Mouse (Mus musculus) hindbrain, embryonic 15.5 days (tissue): Measurements from ENCODE around the gene Tfb1m. TPM values are rescaled to one million over a fixed set of nuclear protein-coding genes. Genes with fewer than 3 reads are reported as not detected.

ENCODE experiments used
- ATAC-seq: fragments of 200-750 bp; cut with Nextera tagmentation; 2 replicates; pipeline ENCODE4 v1.8.0; 2017; ENCODE audit warnings: low read depth, moderate number of reproducible peaks, moderate TSS enrichment; ENCODE audit not compliant: low FRiP score
- H3K27ac ChIP-seq: fragments of 300-500 bp; sonication (generic); replicated peaks from 2 replicates; pipeline ENCODE4 v1.5.1; 2015; ENCODE audit warnings: mild to moderate bottlenecking, inconsistent platforms
- H3K27me3 ChIP-seq: fragments of 300-500 bp; sonication (generic); 2 replicates; pipeline ENCODE4 v1.6.1; 2015; ENCODE audit warnings: control low read depth, inconsistent platforms
- H3K36me3 ChIP-seq: fragments of 300-500 bp; sonication (generic); 2 replicates; pipeline ENCODE4 v1.6.1; 2015; ENCODE audit warnings: control low read depth, inconsistent platforms
- H3K4me1 ChIP-seq: fragments of 300-500 bp; sonication (generic); replicated peaks from 2 replicates; pipeline ENCODE4 v1.6.1; 2015; ENCODE audit warnings: control low read depth, inconsistent platforms
- H3K4me2 ChIP-seq: fragments of 300-500 bp; sonication (generic); 2 replicates; pipeline ENCODE4 v1.6.1; 2015; ENCODE audit warnings: moderate library complexity, mild to moderate bottlenecking, inconsistent platforms
- H3K4me3 ChIP-seq: fragments of 300-500 bp; sonication (generic); 2 replicates; pipeline ENCODE4 v1.5.1; 2015; ENCODE audit warnings: mild to moderate bottlenecking, inconsistent platforms
- H3K9ac ChIP-seq: fragments of 300-500 bp; sonication (generic); 2 replicates; pipeline ENCODE4 v1.6.1; 2015; ENCODE audit warnings: inconsistent platforms
- H3K9me3 ChIP-seq: fragments of 300-500 bp; sonication (generic); 2 replicates; pipeline ENCODE4 v1.6.1; 2016; ENCODE audit warnings: control low read depth, inconsistent platforms
- WGBS: fragments of 180-500 bp; shearing (Covaris S2); methylation state at CpG from one replicate; pipeline ENCODE4 v1.1.7; 2015; 5-methylcytosine and 5-hydroxymethylcytosine counted together
- polyA plus RNA-seq: library from polyadenylated mRNA; unstranded; fragments of >200 nt; fragmentation: Nextera tagmentation; extraction: Ambion mirVana; gene quantifications from 2 replicates; pipeline ENCODE4 v1.2.1, GENCODE M21; 2015

Gene Tfb1m
- polyA plus RNA-seq, 1 experiment from 2014 or later, result 14.6 TPM

DNA sequence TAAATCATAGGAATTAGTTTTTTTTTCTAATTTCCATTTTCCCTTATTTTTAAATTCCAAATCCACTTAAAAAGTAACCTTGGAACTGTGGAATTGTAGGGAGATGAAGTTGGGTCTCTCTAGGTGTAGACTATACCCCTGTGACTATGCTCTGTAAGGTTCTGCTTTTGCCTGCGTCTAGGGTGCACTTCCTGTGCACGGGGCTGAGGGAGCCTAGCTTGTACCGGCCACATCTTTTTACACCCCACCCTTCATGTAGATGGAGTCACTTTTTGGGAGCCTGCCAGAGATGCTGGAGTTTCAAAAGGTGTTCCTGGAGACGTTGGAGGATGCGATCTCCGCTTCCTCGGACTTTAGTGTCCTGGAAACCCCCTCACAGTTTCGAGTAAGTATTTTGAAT lies 51.1 kb downstream of the Tfb1m start:
- no peak overlapping the region for H3K4me3 ChIP-seq
- H3K9me3 ChIP-seq, result no peaks in the 10 kb centered on the region
- no peak for ATAC-seq
- no peak overlapping the region for H3K27ac ChIP-seq
- no peak overlapping the region for H3K9ac ChIP-seq
- 93% methylated on average over 8 of the region's 8 CpGs for WGBS
- H3K27me3 ChIP-seq, result no peaks in the 10 kb centered on the region
- no peak overlapping the region for H3K4me2 ChIP-seq
- H3K4me1 ChIP-seq, result no peaks in the 10 kb centered on the region
- no peaks in the 10 kb centered on the region for H3K36me3 ChIP-seq

DNA sequence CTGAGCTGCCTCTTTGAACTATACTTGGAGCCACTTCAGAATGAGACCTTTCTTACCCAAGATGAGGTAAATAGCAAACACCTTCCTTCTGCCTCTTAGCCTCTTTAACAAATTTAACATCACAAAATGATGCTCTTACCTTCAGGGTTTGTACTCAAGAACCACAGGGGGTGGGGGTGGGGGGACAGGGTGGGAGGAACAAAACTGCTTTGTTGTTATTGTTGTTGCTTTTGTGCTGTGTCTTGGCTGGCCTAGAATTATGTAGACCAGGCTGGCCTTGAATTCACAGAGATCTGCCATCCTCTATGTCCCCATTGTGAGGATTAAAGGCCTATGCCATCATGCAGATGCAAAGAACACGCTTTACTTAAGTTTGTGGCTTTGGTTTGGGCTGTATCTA lies 51.9 kb downstream of the Tfb1m start:
- 75% methylated on average over 1 of the region's 1 CpGs for WGBS
- H3K4me1 ChIP-seq, result no peaks in the 10 kb centered on the region
- H3K36me3 ChIP-seq, result no peaks in the 10 kb centered on the region
- no peak overlapping the region for H3K4me3 ChIP-seq
- H3K27me3 ChIP-seq, result no peaks in the 10 kb centered on the region
- no peak for ATAC-seq
- H3K9me3 ChIP-seq, result no peaks in the 10 kb centered on the region
- H3K27ac ChIP-seq, result no peak overlapping the region
- H3K4me2 ChIP-seq, result no peak overlapping the region
- H3K9ac ChIP-seq, result no peak overlapping the region

DNA sequence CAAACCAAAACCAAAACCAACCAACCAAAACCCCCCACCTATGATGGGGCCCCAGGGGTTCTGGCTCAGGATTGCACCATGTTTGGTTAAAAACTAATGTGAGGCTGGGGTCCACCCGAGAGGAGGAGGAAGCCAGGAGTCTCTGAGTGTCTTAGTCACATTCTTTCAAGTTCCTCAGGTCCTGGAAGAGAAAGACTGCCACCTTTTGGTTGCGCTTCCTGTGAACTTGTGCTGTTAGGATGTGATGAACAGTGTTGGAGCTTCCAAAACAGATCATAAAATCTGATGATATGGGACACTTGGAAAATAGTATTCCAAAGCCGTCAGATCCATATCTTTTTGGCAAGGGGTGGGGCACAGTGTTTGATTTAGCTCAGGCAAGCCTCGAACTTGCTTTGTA lies 56.6 kb downstream of the Tfb1m start:
- Histone ChIP-seq H3K9me3 (no peaks in the 10 kb centered on the region), H3K4me3 (no peak overlapping the region), H3K27ac (no peak overlapping the region), H3K36me3 (no peaks in the 10 kb centered on the region), H3K9ac (no peak overlapping the region), H3K4me2 (no peak overlapping the region), H3K4me1 (no peaks in the 10 kb centered on the region), H3K27me3 (no peaks in the 10 kb centered on the region)
- WGBS, result 89% methylated on average over 4 of the region's 4 CpGs
- ATAC-seq, result no peak

DNA sequence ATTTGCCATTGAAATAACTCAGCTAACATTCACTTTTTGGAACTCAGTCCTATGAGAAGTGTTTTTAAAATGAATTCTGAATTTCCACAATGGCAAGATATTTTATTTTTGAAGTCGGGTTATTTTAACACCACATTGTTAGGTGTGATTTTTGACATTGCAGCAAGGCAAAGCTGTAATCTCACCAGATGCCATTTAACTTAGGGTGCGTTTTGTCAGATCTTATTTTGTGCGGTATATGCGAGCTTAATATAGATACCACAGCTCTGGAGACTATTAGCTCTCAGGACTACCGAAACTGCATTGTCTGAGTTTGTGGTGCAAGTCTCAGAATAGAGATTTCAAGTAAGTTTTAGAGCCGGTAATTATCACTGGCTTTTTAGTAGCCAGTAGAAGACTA lies 57.5 kb downstream of the Tfb1m start:
- Histone ChIP-seq H3K27ac (no peak overlapping the region), H3K36me3 (no peaks in the 10 kb centered on the region), H3K9ac (no peak overlapping the region), H3K27me3 (no peaks in the 10 kb centered on the region), H3K9me3 (no peaks in the 10 kb centered on the region), H3K4me1 (no peaks in the 10 kb centered on the region), H3K4me3 (no peak overlapping the region), H3K4me2 (no peak overlapping the region)
- no peak for ATAC-seq
- WGBS, result 96% methylated on average over 6 of the region's 6 CpGs

DNA sequence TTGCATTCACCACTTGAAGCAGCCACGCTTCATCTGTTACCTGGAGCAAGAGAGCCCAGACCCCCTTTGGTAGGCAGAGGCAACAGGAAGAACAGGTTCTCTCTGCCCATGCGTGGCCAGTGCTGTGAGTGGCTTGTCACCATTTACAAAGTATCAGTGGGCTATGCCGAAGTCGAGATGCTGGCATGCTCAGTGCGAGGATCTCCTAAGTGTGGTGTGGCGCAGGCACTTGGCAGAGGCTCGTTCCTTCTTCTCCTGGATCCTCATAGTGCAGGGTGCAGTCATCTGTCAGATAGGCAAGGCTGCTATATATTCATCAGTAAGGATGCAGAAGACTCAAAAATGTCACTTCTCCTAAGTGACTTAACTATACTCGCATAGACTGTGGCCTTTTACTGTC lies 58.1 kb downstream of the Tfb1m start:
- Histone ChIP-seq H3K4me3 (no peak overlapping the region), H3K9me3 (no peaks in the 10 kb centered on the region), H3K27ac (no peak overlapping the region), H3K4me2 (no peak overlapping the region), H3K36me3 (no peaks in the 10 kb centered on the region), H3K4me1 (no peaks in the 10 kb centered on the region), H3K9ac (no peak overlapping the region), H3K27me3 (no peaks in the 10 kb centered on the region)
- no peak for ATAC-seq
- 95% methylated on average over 8 of the region's 8 CpGs for WGBS

DNA sequence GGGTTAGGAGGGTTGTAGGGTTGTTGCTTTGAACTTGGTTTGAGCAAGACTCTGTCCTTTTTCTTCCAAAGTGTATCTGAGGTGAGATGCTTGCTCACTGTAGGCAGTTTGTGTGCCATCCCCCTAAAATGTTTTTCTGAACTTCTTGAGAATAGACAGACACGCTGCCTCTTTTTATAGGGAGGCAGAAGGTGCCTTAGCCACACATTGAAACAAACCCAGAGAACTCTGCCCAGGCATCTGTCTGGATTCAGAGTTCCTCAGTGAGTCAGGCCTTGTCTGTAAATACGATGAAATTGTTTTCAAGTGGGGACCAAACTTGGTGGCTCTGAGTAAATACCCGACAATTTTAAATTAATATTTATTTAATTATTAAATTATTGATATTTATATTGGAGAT lies 59.0 kb downstream of the Tfb1m start:
- 92% methylated on average over 3 of the region's 3 CpGs for WGBS
- no peaks in the 10 kb centered on the region for H3K4me1 ChIP-seq
- no peak overlapping the region for H3K27ac ChIP-seq
- H3K4me2 ChIP-seq, result no peak overlapping the region
- no peaks in the 10 kb centered on the region for H3K27me3 ChIP-seq
- no peak for ATAC-seq
- no peaks in the 10 kb centered on the region for H3K36me3 ChIP-seq
- H3K4me3 ChIP-seq, result no peak overlapping the region
- no peaks in the 10 kb centered on the region for H3K9me3 ChIP-seq
- H3K9ac ChIP-seq, result no peak overlapping the region

DNA sequence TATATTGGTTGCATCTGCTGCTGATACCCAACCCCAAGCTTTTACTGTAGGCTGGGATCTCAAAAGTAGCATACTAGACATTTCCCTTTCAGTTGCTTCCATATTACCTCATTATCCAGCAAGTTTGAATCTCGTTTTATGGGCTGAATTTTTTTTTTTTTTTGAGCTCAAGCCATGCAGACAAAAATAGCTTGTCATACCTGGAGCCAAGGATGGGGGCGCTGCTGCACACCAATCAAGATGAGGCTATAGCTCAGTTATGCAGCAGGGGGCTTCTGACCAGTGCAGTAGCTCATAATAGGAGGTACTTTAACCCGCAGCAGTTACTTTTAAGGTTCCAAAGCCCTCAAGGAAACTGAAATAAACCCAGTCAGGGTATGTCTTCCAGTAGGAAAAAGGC lies 59.5 kb downstream of the Tfb1m start:
- no peak overlapping the region for H3K27ac ChIP-seq
- H3K9me3 ChIP-seq, result no peaks in the 10 kb centered on the region
- H3K4me1 ChIP-seq, result no peaks in the 10 kb centered on the region
- no peak overlapping the region for H3K4me3 ChIP-seq
- no peak for ATAC-seq
- no peak overlapping the region for H3K4me2 ChIP-seq
- 20% methylated on average over 3 of the region's 3 CpGs for WGBS
- no peaks in the 10 kb centered on the region for H3K27me3 ChIP-seq
- H3K9ac ChIP-seq, result no peak overlapping the region
- H3K36me3 ChIP-seq, result no peaks in the 10 kb centered on the region

DNA sequence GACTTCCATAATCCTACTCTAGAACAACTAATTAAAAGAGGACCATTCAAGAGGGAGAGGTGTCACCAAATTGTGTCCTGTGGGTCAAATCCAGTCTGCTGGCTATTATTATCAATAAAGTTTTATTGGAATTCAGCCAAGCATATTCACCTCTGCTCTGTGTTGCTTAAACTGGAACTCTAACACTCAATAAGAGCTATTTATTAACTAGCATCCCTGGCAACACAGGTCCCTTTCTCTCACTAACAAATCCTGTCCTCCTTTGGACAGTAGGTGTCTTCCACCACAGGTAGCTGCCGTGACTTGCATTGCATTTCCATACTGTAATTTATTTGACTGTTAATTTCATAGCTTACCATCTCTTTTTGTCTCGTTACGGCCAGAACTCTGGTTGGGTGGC lies 61.5 kb downstream of the Tfb1m start:
- H3K4me2 ChIP-seq, result no peak overlapping the region
- WGBS, result 89% methylated on average over 3 of the region's 3 CpGs
- no peaks in the 10 kb centered on the region for H3K4me1 ChIP-seq
- H3K4me3 ChIP-seq, result no peak overlapping the region
- no peaks in the 10 kb centered on the region for H3K9me3 ChIP-seq
- no peaks in the 10 kb centered on the region for H3K27me3 ChIP-seq
- no peak overlapping the region for H3K9ac ChIP-seq
- no peak overlapping the region for H3K27ac ChIP-seq
- H3K36me3 ChIP-seq, result no peaks in the 10 kb centered on the region
- no peak for ATAC-seq

DNA sequence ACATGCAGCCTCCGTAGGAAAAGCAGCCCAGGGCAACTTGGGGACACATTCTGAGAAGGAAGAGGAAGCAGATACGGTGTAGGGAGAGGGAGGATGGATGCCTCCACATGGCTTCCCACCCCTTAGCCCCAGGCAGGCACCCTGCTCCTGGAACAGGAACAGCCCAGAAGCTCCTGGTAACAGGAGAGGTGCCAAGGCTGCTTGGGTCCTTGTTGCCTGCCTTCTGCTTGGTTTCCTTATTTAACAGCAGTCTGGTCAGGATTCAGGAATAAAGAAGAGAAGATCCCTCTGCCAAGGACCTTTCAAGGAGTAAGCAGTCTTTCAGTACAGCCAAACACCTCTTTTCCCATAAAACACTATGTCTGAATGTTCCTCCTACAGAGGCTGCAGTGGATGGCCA lies 62.0 kb downstream of the Tfb1m start:
- no peak for ATAC-seq
- H3K9ac ChIP-seq, result no peak overlapping the region
- H3K4me1 ChIP-seq, result no peaks in the 10 kb centered on the region
- H3K4me2 ChIP-seq, result no peak overlapping the region
- H3K9me3 ChIP-seq, result no peaks in the 10 kb centered on the region
- no peak overlapping the region for H3K4me3 ChIP-seq
- H3K27me3 ChIP-seq, result no peaks in the 10 kb centered on the region
- no peak overlapping the region for H3K27ac ChIP-seq
- WGBS, result 77% methylated on average over 2 of the region's 2 CpGs
- no peaks in the 10 kb centered on the region for H3K36me3 ChIP-seq

DNA sequence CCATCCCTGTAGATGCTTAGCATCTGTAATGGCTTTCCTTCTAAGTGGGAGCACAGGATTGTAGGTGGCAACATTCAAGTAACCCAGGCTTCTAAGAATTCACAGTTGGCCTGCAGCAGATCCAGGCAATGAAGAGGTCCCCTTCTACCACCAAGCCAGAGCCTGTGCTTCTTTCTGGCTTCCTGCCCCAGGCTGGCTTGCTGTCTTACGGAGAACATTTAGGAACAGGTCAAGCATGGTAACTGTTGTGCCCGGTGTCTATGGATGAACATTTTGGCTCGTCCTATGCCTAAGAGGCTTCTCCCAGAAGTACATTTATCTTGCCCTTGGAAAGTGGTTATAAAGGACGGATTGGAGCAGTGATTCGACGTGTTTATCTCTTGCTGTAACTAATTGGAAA lies 65.9 kb downstream of the Tfb1m start:
- 78% methylated on average over 6 of the region's 6 CpGs for WGBS
- H3K4me2 ChIP-seq, result no peak overlapping the region
- no peak for ATAC-seq

DNA sequence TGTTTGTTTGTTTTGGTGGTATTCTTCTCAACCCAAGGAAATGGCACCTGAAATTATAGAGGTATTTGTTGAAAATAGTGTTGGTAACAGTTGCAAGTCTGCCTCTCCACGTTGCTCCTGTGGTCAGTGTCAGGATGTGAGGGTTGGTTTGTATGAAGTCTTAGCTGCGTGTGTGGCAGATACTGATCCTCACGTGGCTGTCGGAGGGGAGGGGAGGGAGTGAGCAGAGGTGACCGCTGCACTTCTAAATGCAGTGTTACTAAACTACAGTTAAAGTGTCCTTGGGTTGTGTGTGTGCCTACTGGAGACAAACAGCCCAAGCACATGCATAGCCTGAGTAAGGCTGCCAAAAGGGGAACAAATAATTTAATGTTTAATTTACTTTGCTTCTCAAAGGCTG lies 66.5 kb downstream of the Tfb1m start:
- ATAC-seq, result no peak
- Histone ChIP-seq H3K4me3 (no peak overlapping the region), H3K9ac (no peak overlapping the region), H3K27me3 (no peaks in the 10 kb centered on the region), H3K4me1 (no peaks in the 10 kb centered on the region), H3K27ac (no peak overlapping the region), H3K36me3 (no peaks in the 10 kb centered on the region), H3K4me2 (no peak overlapping the region), H3K9me3 (no peaks in the 10 kb centered on the region)
- WGBS, result 74% methylated on average over 5 of the region's 5 CpGs

More for the DNA sequence above, 65.9 kb downstream of the Tfb1m start:
- Histone ChIP-seq H3K27ac (no peak overlapping the region), H3K4me3 (no peak overlapping the region), H3K4me1 (no peaks in the 10 kb centered on the region), H3K27me3 (no peaks in the 10 kb centered on the region), H3K9me3 (no peaks in the 10 kb centered on the region), H3K36me3 (no peaks in the 10 kb centered on the region), H3K9ac (no peak overlapping the region)

DNA sequence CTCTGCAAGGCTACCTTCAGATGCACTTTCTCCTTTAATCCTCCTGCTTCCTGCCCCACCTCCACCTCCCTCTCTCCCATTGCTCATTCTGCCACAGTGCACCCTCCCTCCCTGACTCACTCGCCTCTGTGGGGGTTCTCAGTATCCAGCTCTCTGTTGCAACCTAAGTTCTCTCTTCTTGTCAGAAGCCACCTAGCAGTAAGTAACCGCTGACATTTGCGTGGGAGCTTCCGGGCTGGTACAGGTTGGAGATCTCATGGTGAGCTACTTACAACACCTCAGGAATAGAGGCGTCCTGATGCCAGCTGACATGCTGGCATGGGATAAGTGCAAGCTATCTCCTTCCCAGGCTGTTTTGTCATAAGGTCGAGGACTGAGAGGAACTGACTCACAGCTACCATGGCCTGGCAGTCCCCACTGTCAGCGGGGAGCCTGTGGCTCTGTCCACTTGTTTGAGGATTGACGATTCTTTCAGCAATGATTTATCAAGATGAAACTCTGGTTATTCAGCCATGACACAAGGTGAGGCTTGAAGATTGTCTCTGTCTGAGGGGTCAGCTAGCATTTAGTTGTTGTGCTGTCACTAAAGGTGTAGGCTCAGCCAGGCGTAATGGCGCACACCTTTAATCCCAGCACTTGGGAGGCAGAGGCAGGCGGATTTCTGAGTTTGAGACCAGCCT lies 67.2 kb downstream of the Tfb1m start:
- Histone ChIP-seq H3K4me3 (no peak overlapping the region), H3K36me3 (no peaks in the 10 kb centered on the region), H3K27ac (no peak overlapping the region), H3K4me1 (no peaks in the 10 kb centered on the region), H3K4me2 (no peak overlapping the region), H3K9ac (no peak overlapping the region), H3K27me3 (no peaks in the 10 kb centered on the region), H3K9me3 (no peaks in the 10 kb centered on the region)
- WGBS, result 81% methylated on average over 11 of the region's 11 CpGs
- no peak for ATAC-seq
